Mouse (Mus musculus) megakaryocyte, embryonic 14.5 days (primary cell): Measurements from ENCODE around the gene Cyp27a1.

Source experiments
- FLI1 ChIP-seq: IDR thresholded peaks from 2 replicates; pipeline ENCODE4 v1.6.1; 2012; ENCODE audit warnings: low read length, inconsistent platforms, mixed read lengths
- GATA1 ChIP-seq: IDR thresholded peaks from 3 replicates; pipeline ENCODE4 v1.6.1; 2012; ENCODE audit warnings: mixed read lengths, low read length, inconsistent platforms, borderline replicate concordance

- TF ChIP-seq GATA1: no peak
- no peak for TF ChIP-seq FLI1
These were observed 34.0 kb downstream of the Cyp27a1 start for GRCm38 (mm10) chr1:74747335-74747734.
